Mouse (Mus musculus): ENCODE results near the gene Ift140.

Ift140 gene

DNA sequence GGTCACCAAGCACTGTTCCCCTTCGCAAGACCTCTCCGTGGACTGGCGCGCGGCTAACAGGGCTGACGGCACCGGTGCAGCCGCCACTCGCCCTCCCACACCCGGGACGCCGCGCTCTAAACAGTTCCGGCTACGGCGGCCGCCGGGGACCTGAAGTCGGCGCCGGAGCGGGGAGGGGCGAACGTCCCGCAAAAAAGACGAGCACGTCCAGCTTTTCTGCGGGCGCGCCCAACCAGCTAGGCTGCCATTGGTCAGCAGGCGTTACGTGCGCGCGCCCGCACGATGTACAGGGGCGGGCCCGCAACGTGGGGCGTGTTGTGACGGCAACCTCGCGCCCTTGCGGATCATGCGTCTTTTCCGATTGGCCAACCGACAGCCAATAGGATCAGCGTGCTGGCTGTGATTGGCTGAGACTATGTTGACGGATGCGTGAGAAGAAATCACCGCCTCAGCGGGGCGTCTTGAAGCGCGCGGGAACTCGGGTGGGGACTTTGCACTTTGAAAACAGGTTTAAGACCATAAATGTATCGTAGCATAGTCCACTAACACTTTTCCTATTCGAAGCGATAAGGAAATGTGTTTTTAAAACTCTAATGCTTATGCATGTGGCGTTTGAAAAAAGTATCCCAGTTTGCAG is at the start of gene Ift140, which contains the start of gene Cramp1l:
Gene Ift140, plus strand, starts transcription at position 431 of the 637 bp plus-strand sequence.
Gene Cramp1l, minus strand, starts transcription at position 134 of the 637 bp plus-strand sequence.
- in situ Hi-C loops (cut with MboI, MseI) = loop anchor here (10.0 kb wide), 1 partner anchor 819 kb away; the partner anchor contains the start of genes Rhbdl1 and Stub1

GRCm38 (mm10) chr17:24987221-24987620 is 28.7 kb upstream of the Ift140 start:
- in situ Hi-C loops (cut with MboI, MseI) = no loop called here

GRCm38 (mm10) chr17:24994721-24995120 is 21.2 kb upstream of the Ift140 start:
- in situ Hi-C loops (cut with MboI, MseI) = no loop called here

- in situ Hi-C loops (cut with MboI, MseI) = no loop called here
These were observed 10.8 kb upstream of the Ift140 start for GRCm38 (mm10) chr17:25005102-25005501.

- in situ Hi-C loops (cut with MboI, MseI) = no loop called here
These were observed 8.4 kb upstream of the Ift140 start for GRCm38 (mm10) chr17:25007480-25007879.

- in situ Hi-C loops (cut with MboI, MseI) = loop anchor here (10.0 kb wide), 1 partner anchor 821 kb away; the partner anchor contains the start of genes Rhbdl1 and Stub1
These were observed 2.0 kb upstream of the Ift140 start for GRCm38 (mm10) chr17:25013606-25014501.

- in situ Hi-C loops (cut with MboI, MseI) = loop anchor here (10.0 kb wide), 1 partner anchor 820 kb away; the partner anchor contains the start of genes Rhbdl1 and Stub1
These were observed 879 bp upstream of the Ift140 start for GRCm38 (mm10) chr17:25014841-25015570.

DNA sequence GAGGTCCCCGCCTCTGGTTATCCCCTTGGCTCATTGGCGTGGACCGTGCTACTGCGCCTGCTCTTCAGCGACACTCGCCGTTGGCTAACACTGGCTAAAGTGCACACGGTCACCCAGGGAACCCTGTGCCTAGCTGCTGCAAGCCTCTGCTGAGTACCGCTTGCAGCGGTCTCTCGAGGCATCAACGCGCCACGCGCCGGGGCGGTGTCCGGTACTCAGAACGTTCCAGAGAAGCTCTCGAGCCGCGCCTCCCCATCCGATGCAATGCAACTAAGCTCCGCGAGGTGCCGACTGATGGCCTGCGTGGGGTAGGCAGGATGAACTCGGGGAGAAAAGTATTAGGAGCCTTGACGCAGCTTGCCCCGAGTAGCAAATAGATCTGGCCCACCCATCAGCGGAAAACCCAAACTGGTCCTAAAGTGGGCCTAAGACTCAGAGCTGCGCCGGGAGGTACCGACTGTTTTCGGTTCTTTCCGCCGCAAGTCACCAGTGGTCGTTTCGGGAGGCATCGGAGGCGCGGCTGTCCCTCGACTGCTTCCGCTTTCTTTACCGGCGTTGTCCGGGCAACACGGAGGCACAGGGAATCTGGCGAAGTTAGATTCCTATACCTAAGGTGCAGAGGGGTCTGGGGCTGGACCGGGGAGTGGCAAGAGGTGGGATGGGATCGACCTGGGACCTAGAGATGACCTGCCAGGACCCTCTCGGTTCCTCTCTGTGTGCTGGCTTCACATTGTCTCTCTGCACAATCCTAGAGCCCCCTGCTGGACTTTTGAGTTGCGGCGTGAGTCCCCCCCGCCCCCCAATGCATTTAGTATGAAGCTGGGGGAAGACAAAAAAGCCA is 627 bp downstream of the Ift140 start:
- in situ Hi-C loops (cut with MboI, MseI) = loop anchor here (10.0 kb wide), 1 partner anchor 818 kb away; the partner anchor contains the start of genes Rhbdl1 and Stub1

DNA sequence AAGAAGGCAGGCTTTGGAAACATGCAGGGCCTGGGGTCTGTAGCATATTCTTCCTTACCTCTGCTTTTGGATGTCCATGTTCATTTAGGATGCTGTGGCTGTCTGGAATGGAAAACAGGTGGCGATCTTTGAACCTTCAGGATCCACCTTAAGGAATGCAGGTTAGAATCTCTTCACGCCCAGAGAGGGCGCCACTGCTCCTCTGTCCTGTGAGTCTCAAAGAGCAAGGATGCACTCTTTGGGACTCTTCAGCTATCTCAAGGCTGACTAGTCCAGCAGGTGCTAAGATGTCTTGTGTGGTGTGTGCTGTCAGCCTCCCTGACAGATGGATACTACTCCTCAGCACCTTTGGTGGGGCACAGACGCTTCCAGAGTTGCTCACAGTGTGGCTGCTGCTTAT is 20.3 kb downstream of the Ift140 start:
- in situ Hi-C loops (cut with MboI, MseI) = no loop called here

- in situ Hi-C loops (cut with MboI, MseI) = no loop called here
These were observed 29.0 kb downstream of the Ift140 start for GRCm38 (mm10) chr17:25044879-25045278.

DNA sequence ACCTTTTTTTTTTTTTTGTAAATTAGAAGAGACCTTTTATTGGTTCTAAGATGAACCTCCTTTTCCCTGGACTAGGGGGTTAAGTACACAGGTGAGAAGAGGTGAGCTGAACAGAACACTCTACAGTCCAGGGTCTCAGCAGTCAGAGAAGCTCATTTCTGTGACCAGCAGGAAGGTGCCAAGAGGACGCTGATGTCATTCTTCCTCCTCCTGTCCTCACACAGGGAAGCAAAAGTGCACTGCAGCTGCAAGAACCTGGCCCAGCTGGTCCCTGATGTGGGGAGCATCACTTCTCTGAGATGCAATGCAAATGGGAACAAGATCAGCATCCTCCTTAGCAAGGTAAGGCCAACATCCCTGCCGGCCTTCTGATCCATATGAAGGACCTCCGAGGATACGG is 29.4 kb downstream of the Ift140 start:
- in situ Hi-C loops (cut with MboI, MseI) = no loop called here

GRCm38 (mm10) chr17:25047143-25047542 is 31.3 kb downstream of the Ift140 start:
- in situ Hi-C loops (cut with MboI, MseI) = no loop called here

DNA sequence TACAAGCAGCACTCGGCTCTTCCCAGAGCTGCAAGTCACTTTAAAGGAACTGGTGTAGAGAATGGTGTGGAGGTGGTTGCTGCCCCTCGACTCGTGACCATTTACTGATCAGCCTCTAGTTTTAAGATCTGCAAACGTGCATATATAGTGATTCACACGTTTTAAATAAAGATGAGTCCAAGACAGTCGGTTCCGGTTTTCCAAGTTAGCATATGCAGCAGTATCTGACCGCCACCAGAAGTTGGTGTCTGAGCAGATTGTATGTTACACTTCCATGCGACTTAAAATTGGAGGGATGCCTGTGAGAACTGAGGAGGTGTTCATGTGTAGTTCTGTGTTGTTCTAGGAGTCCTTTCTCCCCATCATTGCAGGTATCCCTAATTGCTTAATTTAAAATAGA is 37.4 kb downstream of the Ift140 start:
- in situ Hi-C loops (cut with MboI, MseI) = no loop called here

GRCm38 (mm10) chr17:25057041-25057440 is 41.2 kb downstream of the Ift140 start:
- in situ Hi-C loops (cut with MboI, MseI) = no loop called here

- in situ Hi-C loops (cut with MboI, MseI) = no loop called here
These were observed 47.4 kb downstream of the Ift140 start for GRCm38 (mm10) chr17:25063261-25063660.

- in situ Hi-C loops (cut with MboI, MseI) = no loop called here
These were observed 48.0 kb downstream of the Ift140 start for GRCm38 (mm10) chr17:25063872-25064271.

DNA sequence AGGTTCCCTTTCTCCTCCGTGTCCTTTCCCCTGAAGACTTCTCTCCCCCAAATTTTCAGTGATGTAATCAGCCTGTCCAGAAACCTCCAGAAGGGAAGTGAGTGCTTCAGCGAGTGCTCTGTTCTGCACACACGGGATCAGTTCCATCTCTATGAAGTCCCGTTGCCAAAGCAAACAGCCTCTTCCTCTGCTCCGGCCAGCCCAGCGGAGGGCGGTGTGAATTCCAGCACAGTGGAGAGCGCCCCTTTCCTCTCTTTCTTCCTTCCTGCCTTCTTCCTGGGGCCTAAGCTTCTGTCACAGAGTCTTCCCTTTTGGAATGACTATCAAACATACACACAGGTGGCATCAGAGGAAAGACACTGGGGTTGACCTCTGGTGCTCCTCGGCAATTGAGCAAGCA is 48.5 kb downstream of the Ift140 start:
- in situ Hi-C loops (cut with MboI, MseI) = no loop called here

- in situ Hi-C loops (cut with MboI, MseI) = no loop called here
These were observed 49.3 kb downstream of the Ift140 start for GRCm38 (mm10) chr17:25065189-25065588.

GRCm38 (mm10) chr17:25066595-25066994 is 50.7 kb downstream of the Ift140 start:
- in situ Hi-C loops (cut with MboI, MseI) = no loop called here

DNA sequence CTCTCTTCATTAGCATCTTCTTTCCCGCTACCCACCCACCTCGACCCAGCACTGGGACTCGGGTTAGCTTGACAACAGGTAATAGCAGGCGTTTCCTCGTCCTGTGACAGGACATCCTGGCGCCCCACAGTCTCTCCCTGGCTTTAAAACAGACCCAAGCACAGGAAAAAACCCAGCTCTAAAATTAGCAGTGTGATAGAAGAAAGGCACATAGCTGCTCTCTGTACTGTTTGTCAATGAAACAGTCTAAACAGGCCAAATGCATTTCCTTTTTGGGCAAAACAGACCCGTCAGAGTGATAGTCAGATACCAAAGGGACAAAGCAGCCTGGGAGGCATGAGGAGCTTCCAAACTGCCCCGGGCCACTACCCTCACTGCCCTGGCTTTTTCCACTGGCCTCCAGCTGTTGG is 51.6 kb downstream of the Ift140 start:
- in situ Hi-C loops (cut with MboI, MseI) = no loop called here

DNA sequence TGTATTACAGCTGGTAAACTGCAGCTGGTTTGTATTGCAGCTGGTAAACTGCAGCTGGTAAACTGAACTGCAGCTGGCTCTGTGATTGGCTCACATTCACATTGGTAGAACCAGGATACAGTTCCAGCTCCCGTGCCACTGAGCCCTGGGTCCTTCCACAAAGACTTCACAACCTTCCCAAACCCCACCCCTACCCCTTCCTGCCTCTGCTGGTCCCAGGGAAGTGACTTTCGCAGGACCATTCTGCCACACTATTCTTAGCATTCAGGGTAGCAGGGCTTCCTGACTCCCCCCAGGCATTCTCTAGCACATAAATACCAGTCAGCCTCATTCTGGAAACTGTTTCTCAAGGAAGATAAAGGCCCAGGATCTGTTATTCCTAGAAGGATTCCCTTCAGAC is 52.8 kb downstream of the Ift140 start:
- in situ Hi-C loops (cut with MboI, MseI) = no loop called here

All from T-helper 1 cell (primary cell).